Mouse (Mus musculus) megakaryocyte, embryonic 14.5 days (primary cell): Measurements from ENCODE around the gene Lats2.

Source experiments
- FLI1 ChIP-seq: IDR thresholded peaks from 2 replicates; pipeline ENCODE4 v1.6.1; 2012; ENCODE audit warnings: low read length, inconsistent platforms, mixed read lengths
- GATA1 ChIP-seq: IDR thresholded peaks from 3 replicates; pipeline ENCODE4 v1.6.1; 2012; ENCODE audit warnings: mixed read lengths, low read length, inconsistent platforms, borderline replicate concordance

DNA sequence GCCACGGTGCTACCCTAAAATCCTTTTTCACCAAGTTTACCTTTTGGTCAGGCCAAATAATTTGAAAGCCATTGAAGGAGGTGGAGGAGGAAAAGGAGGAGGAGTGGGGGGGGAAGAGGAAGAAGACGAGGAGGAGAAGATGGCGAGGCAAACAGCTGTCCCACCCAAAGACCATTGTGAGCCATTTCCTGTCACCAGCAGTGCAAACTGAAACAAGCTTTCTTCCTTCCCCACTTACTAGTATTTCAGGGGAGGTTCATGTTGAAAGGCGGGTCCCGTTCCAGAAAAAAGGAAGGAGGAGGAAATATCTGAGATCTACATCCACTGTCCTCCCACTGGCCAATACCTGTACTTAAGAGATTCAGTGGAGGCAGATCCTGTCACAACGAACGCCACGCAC, 28.8 kb downstream of the Lats2 start:
- no peak for TF ChIP-seq GATA1
- TF ChIP-seq FLI1 = no peak
